Mouse (Mus musculus) myocyte (in vitro differentiated cells): Measurements from ENCODE around the gene Arl4c. TPM values are rescaled to one million over a fixed set of nuclear protein-coding genes. Genes with fewer than 3 reads are reported as not detected.

Experiments
- H3K27me3 ChIP-seq: one replicate; pipeline ENCODE4 v1.6.1; 2011; ENCODE audit not compliant: control insufficient read depth, insufficient read depth, insufficient read length
- H3K36me3 ChIP-seq: one replicate; pipeline ENCODE4 v1.6.1; 2011; ENCODE audit not compliant: control insufficient read depth, insufficient read depth
- H3K4me2 ChIP-seq: one replicate; pipeline ENCODE4 v1.6.1; 2011; ENCODE audit warnings: low read depth, control low read depth
- H3K4me3 ChIP-seq: one replicate; pipeline ENCODE4 v1.5.1; 2011; ENCODE audit warnings: mild to moderate bottlenecking, control low read depth, moderate library complexity
- H3K79me2 ChIP-seq: one replicate; pipeline ENCODE4 v1.6.1; 2011; ENCODE audit not compliant: control insufficient read depth, insufficient read depth
- H3ac ChIP-seq: one replicate; pipeline ENCODE4 v1.6.1; 2011; ENCODE audit not compliant: control insufficient read depth, insufficient read length
- CEBPB ChIP-seq: IDR thresholded peaks from 2 replicates; pipeline ENCODE4 v1.6.1; 2011; ENCODE audit warnings: mild to moderate bottlenecking, moderate library complexity; ENCODE audit not compliant: poor library complexity, insufficient read depth, severe bottlenecking
- E2F4 ChIP-seq: IDR thresholded peaks from one replicate; pipeline ENCODE4 v1.6.1; 2011; ENCODE audit warnings: mild to moderate bottlenecking, control low read depth, moderate library complexity; ENCODE audit not compliant: insufficient read depth
- MAX ChIP-seq: IDR thresholded peaks from one replicate; pipeline ENCODE4 v1.6.1; 2011; ENCODE audit warnings: low read depth, mild to moderate bottlenecking, control low read depth
- MYOD1 ChIP-seq, 3 experiments: IDR thresholded peaks; one replicate each; pipeline ENCODE4 v1.6.1; 2011; ENCODE audit warnings: control low read depth in 2 of 3, low read depth in 2 of 3, mild to moderate bottlenecking in 2 of 3, moderate library complexity in 1 of 3; ENCODE audit not compliant: insufficient read length in 2 of 3, control insufficient read depth in 1 of 3
- MYOG ChIP-seq, 3 experiments: IDR thresholded peaks; one replicate each; pipeline ENCODE4 v1.6.1; 2011; ENCODE audit warnings: control low read depth in 2 of 3, low read depth in 2 of 3, mild to moderate bottlenecking in 2 of 3; ENCODE audit not compliant: insufficient read length in 2 of 3, control insufficient read depth in 1 of 3, insufficient read depth in 1 of 3
- POLR2A ChIP-seq: IDR thresholded peaks from one replicate; pipeline ENCODE4 v1.6.1; 2011; ENCODE audit warnings: low read depth, mild to moderate bottlenecking, control low read depth, moderate library complexity; ENCODE audit not compliant: insufficient read length
- POLR2AphosphoS2 ChIP-seq: IDR thresholded peaks from one replicate; pipeline ENCODE4 v1.6.1; 2011; ENCODE audit warnings: low read depth, control low read depth; ENCODE audit not compliant: insufficient read length
- REST ChIP-seq: IDR thresholded peaks from one replicate; pipeline ENCODE4 v1.6.1; 2011; ENCODE audit warnings: mild to moderate bottlenecking, control low read depth, moderate library complexity; ENCODE audit not compliant: insufficient read depth, insufficient read length
- SRF ChIP-seq: IDR thresholded peaks from one replicate; pipeline ENCODE4 v1.6.1; 2011; ENCODE audit warnings: low read depth; ENCODE audit not compliant: control insufficient read depth, insufficient read length
- TCF12 ChIP-seq: IDR thresholded peaks from one replicate; pipeline ENCODE4 v1.6.1; 2011; ENCODE audit warnings: mild to moderate bottlenecking, control low read depth; ENCODE audit not compliant: poor library complexity, insufficient read depth, severe bottlenecking
- TCF3 ChIP-seq: IDR thresholded peaks from one replicate; pipeline ENCODE4 v1.6.1; 2011; ENCODE audit warnings: low read depth, control low read depth; ENCODE audit not compliant: insufficient read length
- USF1 ChIP-seq: IDR thresholded peaks from one replicate; pipeline ENCODE4 v1.6.1; 2011; ENCODE audit warnings: low read depth, mild to moderate bottlenecking, control low read depth, moderate library complexity
- polyA plus RNA-seq: library from polyadenylated mRNA; unstranded; fragments of >200 nt; fragmentation: generic; extraction: Trizol; gene quantifications from one replicate; pipeline ENCODE4 v1.2.1, GENCODE M21; 2012; ENCODE audit warnings: missing spikeins

Gene Arl4c
- polyA plus RNA-seq, 1 experiment: 25.2 TPM

DNA sequence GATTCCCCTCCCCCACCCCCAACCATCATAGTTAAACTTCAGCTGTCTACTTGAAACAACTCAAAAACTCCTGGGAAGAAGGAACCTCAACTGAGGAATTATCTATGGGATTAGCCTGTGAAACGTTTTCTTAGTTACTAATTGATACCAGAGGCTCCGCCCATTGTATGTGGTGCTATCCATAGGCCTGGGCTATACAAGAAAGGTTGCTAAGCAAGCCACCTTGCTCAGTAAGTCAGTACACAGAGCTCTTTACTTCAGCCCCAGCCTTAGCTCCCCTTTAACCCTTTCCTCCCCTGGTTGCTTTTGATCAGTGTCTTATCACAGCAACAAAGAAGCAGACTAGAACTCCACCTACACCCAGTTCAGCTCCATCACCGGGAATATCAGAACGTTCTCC lies 31.2 kb downstream of the Arl4c start:
- H3K4me2 ChIP-seq: no peak overlapping the region
- no peak overlapping the region for H3ac ChIP-seq

DNA sequence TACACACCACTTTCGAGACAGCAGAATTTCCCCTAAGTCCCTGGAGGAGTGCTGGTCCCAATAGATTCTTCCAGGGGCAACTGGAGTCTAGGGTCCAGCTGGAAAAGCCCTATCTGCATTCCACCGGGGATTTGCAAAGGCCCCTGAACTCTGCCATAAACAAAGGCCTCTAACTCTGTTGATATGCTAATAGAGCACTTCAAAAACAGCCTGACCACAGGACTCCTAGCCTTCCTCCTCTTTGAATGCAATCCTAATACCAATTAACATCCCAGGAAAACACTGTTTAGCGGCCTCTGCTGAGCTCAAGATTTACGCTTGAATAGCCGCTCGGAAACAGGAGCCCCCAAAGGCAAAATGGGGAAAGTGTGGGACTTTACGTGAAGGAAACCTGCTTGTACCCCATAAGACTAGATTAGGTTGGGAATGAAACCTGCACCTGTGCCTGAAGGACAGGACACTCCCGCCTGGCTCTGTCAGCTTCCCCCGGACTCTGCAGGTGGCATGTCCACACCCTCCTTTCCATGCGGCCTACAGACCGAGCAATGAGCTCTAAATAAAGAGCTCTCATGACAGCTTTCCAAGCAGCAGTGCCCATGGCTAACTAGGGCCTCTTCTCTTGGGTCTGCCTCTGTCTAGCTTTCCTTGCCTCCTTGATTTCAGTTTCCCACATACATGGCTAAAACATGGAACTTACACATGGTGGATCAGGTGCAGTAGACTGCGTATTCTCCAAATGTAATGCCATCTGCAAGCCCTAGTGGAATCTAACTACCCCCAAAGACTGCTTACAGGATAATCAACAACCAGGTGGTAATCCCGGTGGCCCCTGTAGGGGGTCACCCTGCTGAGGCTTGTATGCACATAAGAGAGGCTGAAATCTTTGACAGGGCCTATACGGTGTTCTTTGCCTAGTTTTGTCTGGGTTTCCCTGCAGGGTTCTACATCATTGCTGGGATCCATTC lies 32.9 kb downstream of the Arl4c start:
- no peaks in the 10 kb centered on the region for H3K36me3 ChIP-seq
- no peak overlapping the region for H3ac ChIP-seq
- no peaks in the 10 kb centered on the region for H3K79me2 ChIP-seq
- H3K4me3 ChIP-seq: no peak overlapping the region
- H3K27me3 ChIP-seq: no peaks in the 10 kb centered on the region
- H3K4me2 ChIP-seq: peak overlapping the region; percentile 52
- TF ChIP-seq MYOD1 (IDR thresholded peaks at IDR 0.05; ENCODE audit: control insufficient read depth in 1 of 3, insufficient read length in 2 of 3, low read depth in 2 of 3) (peak in 1 of 3 experiments; percentile 26), MYOG (IDR thresholded peaks at IDR 0.05; ENCODE audit: control insufficient read depth in 1 of 3, insufficient read depth in 1 of 3, insufficient read length in 2 of 3, low read depth in 2 of 3) (no peak)

More for the DNA sequence above, 31.2 kb downstream of the Arl4c start:
- Histone ChIP-seq H3K27me3 (no peaks in the 10 kb centered on the region), H3K36me3 (no peaks in the 10 kb centered on the region), H3K4me3 (no peak overlapping the region), H3K79me2 (no peaks in the 10 kb centered on the region)
- TF ChIP-seq E2F4 (no peak), POLR2A (no peak), MYOG (IDR thresholded peaks at IDR 0.05; ENCODE audit: control insufficient read depth in 1 of 3, insufficient read depth in 1 of 3, insufficient read length in 2 of 3, low read depth in 2 of 3) (no peak), MYOD1 (IDR thresholded peaks at IDR 0.05; ENCODE audit: control insufficient read depth in 1 of 3, insufficient read length in 2 of 3, low read depth in 2 of 3) (no peak), REST (no peak), SRF (no peak), TCF12 (no peak), TCF3 (no peak), MAX (no peak), POLR2AphosphoS2 (no peak), CEBPB (no peak), USF1 (no peak)

DNA sequence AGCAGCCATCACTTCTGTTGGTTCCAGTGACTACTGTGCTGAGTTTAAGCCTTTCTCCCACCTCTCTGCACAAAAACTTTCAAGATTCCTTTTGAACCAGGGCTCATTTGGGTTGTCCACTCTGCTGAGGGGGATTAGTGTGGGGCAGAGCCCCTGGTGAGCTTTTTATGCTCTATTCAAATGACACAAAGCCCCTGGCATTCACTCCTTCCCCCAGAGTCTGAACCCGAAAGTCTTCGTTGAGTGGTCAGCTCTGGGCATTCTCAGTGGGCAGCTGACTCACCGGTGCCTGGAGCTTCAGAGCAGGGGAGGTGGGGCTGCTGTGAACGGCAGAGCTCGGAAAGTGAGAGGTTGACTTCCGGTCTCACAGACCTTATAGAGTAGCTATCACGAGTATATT lies 33.7 kb downstream of the Arl4c start:
- no peak overlapping the region for H3ac ChIP-seq
- no peak overlapping the region for H3K4me3 ChIP-seq
- H3K79me2 ChIP-seq: no peaks in the 10 kb centered on the region
- no peaks in the 10 kb centered on the region for H3K27me3 ChIP-seq
- TF ChIP-seq REST: no peak
- no peaks in the 10 kb centered on the region for H3K36me3 ChIP-seq
- H3K4me2 ChIP-seq: peak overlapping the region; percentile 52

DNA sequence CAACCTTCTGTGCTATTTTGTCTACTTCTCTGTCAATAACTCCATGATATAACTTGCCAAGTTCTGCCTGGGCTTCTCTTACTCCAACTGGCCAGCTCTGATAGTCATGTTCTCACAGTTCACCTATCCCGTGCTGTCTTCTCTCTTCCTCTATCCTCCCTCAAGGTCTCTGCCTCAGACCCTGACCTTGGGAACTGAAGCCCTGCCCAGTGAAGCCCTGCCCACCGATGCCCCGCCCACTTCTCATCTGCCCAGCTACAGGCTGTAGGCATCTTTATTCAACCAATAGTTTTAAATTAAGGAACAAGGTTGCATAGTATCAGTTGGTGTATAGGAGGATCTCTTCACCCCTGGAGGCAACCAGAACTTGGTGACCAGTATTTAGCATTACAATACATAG lies 37.4 kb downstream of the Arl4c start:
- Histone ChIP-seq H3K36me3 (no peaks in the 10 kb centered on the region), H3K4me2 (no peak overlapping the region), H3K4me3 (no peak overlapping the region), H3K79me2 (no peaks in the 10 kb centered on the region), H3ac (no peak overlapping the region), H3K27me3 (no peaks in the 10 kb centered on the region)
- TF ChIP-seq POLR2A (no peak), POLR2AphosphoS2 (no peak), E2F4 (no peak), TCF3 (no peak), USF1 (no peak), TCF12 (no peak), CEBPB (no peak), REST (no peak), MYOG (IDR thresholded peaks at IDR 0.05; ENCODE audit: control insufficient read depth in 1 of 3, insufficient read depth in 1 of 3, insufficient read length in 2 of 3, low read depth in 2 of 3) (no peak), MAX (no peak), MYOD1 (IDR thresholded peaks at IDR 0.05; ENCODE audit: control insufficient read depth in 1 of 3, insufficient read length in 2 of 3, low read depth in 2 of 3) (no peak), SRF (no peak)

DNA sequence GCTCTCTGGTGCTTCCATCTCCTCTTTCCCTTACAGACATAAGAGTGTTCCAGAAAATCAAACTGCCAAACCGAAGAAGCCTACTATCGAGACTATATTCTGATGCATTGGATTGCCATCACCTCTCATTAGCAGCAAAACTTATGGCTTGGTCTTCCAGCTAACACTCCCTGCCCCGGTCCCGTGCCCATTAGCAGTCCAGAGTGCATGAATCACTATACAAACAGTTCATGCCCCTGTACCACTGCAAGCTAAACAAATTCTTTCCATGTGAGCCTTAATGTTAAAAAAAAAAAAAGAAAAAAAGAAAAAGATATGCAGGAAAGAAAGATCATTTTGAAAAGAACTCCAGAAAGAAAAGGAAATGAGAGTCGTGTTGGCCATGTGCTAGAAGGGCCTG lies 39.3 kb downstream of the Arl4c start:
- H3ac ChIP-seq: no peak overlapping the region
- TF ChIP-seq POLR2A (no peak), MYOD1 (IDR thresholded peaks at IDR 0.05; ENCODE audit: control insufficient read depth in 1 of 3, insufficient read length in 2 of 3, low read depth in 2 of 3) (no peak), CEBPB (no peak), TCF12 (no peak), MYOG (IDR thresholded peaks at IDR 0.05; ENCODE audit: control insufficient read depth in 1 of 3, insufficient read depth in 1 of 3, insufficient read length in 2 of 3, low read depth in 2 of 3) (no peak), E2F4 (no peak), MAX (no peak), POLR2AphosphoS2 (no peak), SRF (no peak), REST (no peak), USF1 (no peak), TCF3 (no peak)
- no peak overlapping the region for H3K4me2 ChIP-seq
- no peaks in the 10 kb centered on the region for H3K79me2 ChIP-seq
- no peaks in the 10 kb centered on the region for H3K36me3 ChIP-seq
- H3K4me3 ChIP-seq: no peak overlapping the region
- no peaks in the 10 kb centered on the region for H3K27me3 ChIP-seq
